Mouse (Mus musculus) lung, adult 2 months (tissue): Measurements from ENCODE around the gene Usp44.

Experiments used
- CTCF ChIP-seq: fragments of 200-500 bp; IDR thresholded peaks from 2 replicates; pipeline ENCODE4 v1.5.1; 2011; ENCODE audit warnings: mild to moderate bottlenecking, low read length, control low read depth; ENCODE audit not compliant: insufficient read depth
- POLR2A ChIP-seq: fragments of 200-500 bp; IDR thresholded peaks from 2 replicates; pipeline ENCODE4 v1.6.1; 2011; ENCODE audit warnings: low read depth, mild to moderate bottlenecking, control low read depth, low read length, borderline replicate concordance; ENCODE audit errors: extremely low read depth

- TF ChIP-seq POLR2A (no peak), CTCF (no peak)
Observed at GRCm38 (mm10) chr10:93799711-93800362, 31.5 kb upstream of the Usp44 start.
